Mouse (Mus musculus): Measurements from ENCODE around the gene Tbc1d1.

DNA sequence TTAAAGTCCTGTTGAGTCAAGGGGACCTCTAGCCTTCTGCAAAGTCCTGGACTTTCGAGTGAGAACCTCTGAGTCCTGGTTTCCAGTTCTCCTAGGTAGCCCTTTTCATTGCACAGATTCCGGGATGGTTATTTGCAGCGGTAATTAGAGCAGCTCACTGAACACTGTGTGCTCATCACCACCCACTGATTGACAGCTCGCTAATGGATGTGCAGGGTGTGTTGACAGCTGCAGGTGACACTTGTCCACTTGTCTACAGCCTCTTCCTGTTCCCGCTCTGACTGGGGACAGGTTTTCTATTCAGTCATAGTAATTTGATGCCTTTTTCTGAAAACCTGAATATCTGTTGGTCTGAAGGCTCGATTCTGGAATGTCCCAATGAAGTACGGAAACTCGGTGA is 50.8 kb downstream of the Tbc1d1 start:
- TF ChIP-seq USF1 (IDR thresholded peaks at IDR 0.05; ENCODE audit: low read depth), result no peak
- TF ChIP-seq MYOG (IDR thresholded peaks at IDR 0.05; ENCODE audit: control insufficient read depth in 1 of 3, insufficient read depth in 1 of 3, insufficient read length in 2 of 3, low read depth in 2 of 3), result peak in 1 of 3 experiments; percentile 21
- no peak for TF ChIP-seq POLR2A (IDR thresholded peaks at IDR 0.05; ENCODE audit: insufficient read length, low read depth)
- TF ChIP-seq POLR2AphosphoS2 (IDR thresholded peaks at IDR 0.05; ENCODE audit: insufficient read length, low read depth), result no peak
- peak in 1 of 3 experiments; percentile 90 for TF ChIP-seq MYOD1 (IDR thresholded peaks at IDR 0.05; ENCODE audit: control insufficient read depth in 1 of 3, insufficient read length in 2 of 3, low read depth in 2 of 3)
- TF ChIP-seq TCF12 (IDR thresholded peaks at IDR 0.05; ENCODE audit: insufficient read depth, poor library complexity, severe bottlenecking), result no peak
- no peak for TF ChIP-seq MAX (IDR thresholded peaks at IDR 0.05; ENCODE audit: low read depth)

Data from myocyte (in vitro differentiated cells).